Mouse (Mus musculus) limb, embryonic 13.5 days (tissue): ENCODE data around the gene Prss54. TPM values are rescaled to one million over a fixed set of nuclear protein-coding genes. Genes with fewer than 3 reads are reported as not detected.

Source experiments
- ATAC-seq: fragments of 200-750 bp; cut with Nextera tagmentation; 2 replicates; pipeline ENCODE4 v1.8.0; 2017; ENCODE audit warnings: low read depth, moderate number of reproducible peaks, moderate TSS enrichment; ENCODE audit not compliant: low FRiP score
- H3K27ac ChIP-seq: fragments of 300-500 bp; sonication (generic); 2 replicates; pipeline ENCODE4 v1.5.1; 2015; ENCODE audit warnings: inconsistent platforms, mild to moderate bottlenecking, moderate library complexity
- H3K27me3 ChIP-seq: fragments of 300-500 bp; sonication (generic); 2 replicates; pipeline ENCODE4 v1.6.1; 2015; ENCODE audit warnings: mild to moderate bottlenecking, inconsistent platforms
- H3K36me3 ChIP-seq: fragments of 300-500 bp; sonication (generic); 2 replicates; pipeline ENCODE4 v1.6.1; 2015; ENCODE audit warnings: inconsistent platforms, mild to moderate bottlenecking, moderate library complexity
- H3K4me1 ChIP-seq: fragments of 300-500 bp; sonication (generic); 2 replicates; pipeline ENCODE4 v1.6.1; 2015; ENCODE audit warnings: inconsistent platforms
- H3K4me2 ChIP-seq: fragments of 300-500 bp; sonication (generic); replicated peaks from 2 replicates; pipeline ENCODE4 v1.6.1; 2015; ENCODE audit warnings: inconsistent platforms, mild to moderate bottlenecking, moderate library complexity
- H3K4me3 ChIP-seq: fragments of 300-500 bp; sonication (generic); 2 replicates; pipeline ENCODE4 v1.5.1; 2015; ENCODE audit warnings: moderate library complexity, mild to moderate bottlenecking, inconsistent platforms
- H3K9ac ChIP-seq: fragments of 300-500 bp; sonication (generic); 2 replicates; pipeline ENCODE4 v1.6.1; 2015; ENCODE audit warnings: mild to moderate bottlenecking, inconsistent platforms
- H3K9me3 ChIP-seq: fragments of 300-500 bp; sonication (generic); 2 replicates; pipeline ENCODE4 v1.6.1; 2016; ENCODE audit warnings: inconsistent platforms
- whole genome bisulfite sequencing: fragments of 180-500 bp; shearing (Covaris S2); methylation state at CpG from one replicate; pipeline ENCODE4 v1.1.7; 2015; 5-methylcytosine and 5-hydroxymethylcytosine counted together
- polyA plus RNA-seq: library from polyadenylated mRNA; unstranded; fragments of >200 nt; fragmentation: Nextera tagmentation; extraction: Ambion mirVana; gene quantifications from 2 replicates; pipeline ENCODE4 v1.2.1, GENCODE M21; 2015

The Prss54 gene
- polyA plus RNA-seq, 1 experiment from 2014 or later: not detected

DNA sequence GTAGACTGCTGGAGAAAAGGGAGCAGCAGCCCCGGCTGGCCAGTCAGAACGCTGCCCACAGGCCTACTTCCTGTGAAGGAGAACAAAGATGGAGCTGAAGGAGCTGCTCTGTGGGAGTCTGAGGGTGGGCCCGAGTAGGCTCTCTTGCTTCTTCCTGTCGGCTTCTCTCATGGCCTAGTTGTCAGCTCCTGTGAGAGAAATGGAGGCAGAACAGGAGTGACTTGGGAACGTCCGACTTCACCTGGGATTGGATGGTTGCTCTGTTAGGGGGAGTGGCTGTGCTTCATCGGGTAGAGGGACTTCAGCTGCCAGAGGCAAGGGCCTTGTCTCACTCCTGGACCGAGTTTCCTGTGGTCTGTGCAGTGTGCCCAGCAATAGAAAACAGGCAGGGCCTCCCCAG, 28.2 kb downstream of the Prss54 start:
- Histone ChIP-seq H3K9ac (no peak overlapping the region), H3K36me3 (no peaks in the 10 kb centered on the region), H3K27me3 (no peaks in the 10 kb centered on the region), H3K4me1 (no peaks in the 10 kb centered on the region), H3K9me3 (no peaks in the 10 kb centered on the region), H3K4me3 (no peak overlapping the region), H3K4me2 (no peak overlapping the region), H3K27ac (no peak overlapping the region)
- no peak for ATAC-seq
- whole genome bisulfite sequencing: 58% methylated on average over 8 of the region's 8 CpGs

DNA sequence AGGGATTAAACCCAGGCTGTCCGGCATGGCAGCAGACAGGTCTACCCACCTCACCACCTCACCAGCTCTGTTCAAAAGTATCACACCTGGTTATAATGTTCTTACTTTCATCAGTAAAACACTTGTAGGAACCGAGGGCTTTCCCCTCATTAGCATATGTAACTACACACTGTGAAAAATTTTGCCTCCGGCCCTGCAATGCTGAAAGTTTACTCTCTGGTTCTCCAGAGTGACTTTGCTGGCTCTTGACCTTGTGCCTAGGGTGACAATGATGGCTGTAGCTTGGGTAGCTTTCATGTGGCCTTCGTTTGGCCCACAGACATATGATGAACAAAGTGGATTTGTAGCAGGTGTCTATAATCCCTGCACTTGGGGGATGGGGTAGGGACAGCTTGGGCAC, 29.2 kb downstream of the Prss54 start:
- Histone ChIP-seq H3K27ac (no peak overlapping the region), H3K4me3 (no peak overlapping the region), H3K4me2 (no peak overlapping the region), H3K4me1 (no peaks in the 10 kb centered on the region), H3K9me3 (no peaks in the 10 kb centered on the region), H3K27me3 (no peaks in the 10 kb centered on the region), H3K36me3 (no peaks in the 10 kb centered on the region), H3K9ac (no peak overlapping the region)
- ATAC-seq: no peak
- 71% methylated on average over 4 of the region's 4 CpGs for WGBS

- no peaks in the 10 kb centered on the region for H3K9me3 ChIP-seq
- H3K27me3 ChIP-seq: no peaks in the 10 kb centered on the region
- H3K27ac ChIP-seq: no peak overlapping the region
- H3K36me3 ChIP-seq: no peaks in the 10 kb centered on the region
- H3K4me2 ChIP-seq: no peak overlapping the region
- 76% methylated on average over 17 of the region's 17 CpGs for WGBS
- no peak for ATAC-seq
- no peak overlapping the region for H3K9ac ChIP-seq
- no peaks in the 10 kb centered on the region for H3K4me1 ChIP-seq
- H3K4me3 ChIP-seq: no peak overlapping the region
Observed at GRCm38 (mm10) chr8:95545815-95546214, 30.3 kb downstream of the Prss54 start.

DNA sequence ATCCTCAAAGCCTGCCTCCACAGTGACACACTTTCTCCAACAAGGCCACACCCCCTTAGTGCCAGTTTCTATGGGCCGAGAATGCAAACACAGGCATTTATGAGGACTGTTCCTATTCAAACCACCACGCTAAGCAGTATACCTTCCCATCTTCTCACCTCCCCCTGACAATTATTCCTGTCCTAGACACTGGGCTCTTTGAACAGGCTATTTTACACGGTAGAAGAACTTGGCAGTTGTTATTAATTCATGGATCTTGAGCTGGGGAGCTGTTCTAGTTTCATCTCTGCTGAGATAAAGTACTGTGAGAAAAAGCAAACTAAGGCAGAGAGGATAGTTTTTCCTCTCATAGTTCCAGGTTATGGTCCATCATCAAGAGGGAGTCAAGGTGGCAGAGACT, 33.1 kb downstream of the Prss54 start:
- 86% methylated on average over 3 of the region's 3 CpGs for WGBS
- Histone ChIP-seq H3K9ac (no peak overlapping the region), H3K27me3 (no peaks in the 10 kb centered on the region), H3K27ac (no peak overlapping the region), H3K4me3 (no peak overlapping the region), H3K9me3 (no peaks in the 10 kb centered on the region), H3K4me1 (no peaks in the 10 kb centered on the region), H3K36me3 (no peaks in the 10 kb centered on the region), H3K4me2 (no peak overlapping the region)
- ATAC-seq: no peak

- no peak for ATAC-seq
- 86% methylated on average over 6 of the region's 6 CpGs for WGBS
- H3K4me2 ChIP-seq: no peak overlapping the region
- no peaks in the 10 kb centered on the region for H3K27me3 ChIP-seq
- no peaks in the 10 kb centered on the region for H3K9me3 ChIP-seq
- no peak overlapping the region for H3K9ac ChIP-seq
- no peaks in the 10 kb centered on the region for H3K4me1 ChIP-seq
- H3K27ac ChIP-seq: no peak overlapping the region
- H3K36me3 ChIP-seq: no peaks in the 10 kb centered on the region
- no peak overlapping the region for H3K4me3 ChIP-seq
Observed at GRCm38 (mm10) chr8:95542191-95542590, 33.9 kb downstream of the Prss54 start.

DNA sequence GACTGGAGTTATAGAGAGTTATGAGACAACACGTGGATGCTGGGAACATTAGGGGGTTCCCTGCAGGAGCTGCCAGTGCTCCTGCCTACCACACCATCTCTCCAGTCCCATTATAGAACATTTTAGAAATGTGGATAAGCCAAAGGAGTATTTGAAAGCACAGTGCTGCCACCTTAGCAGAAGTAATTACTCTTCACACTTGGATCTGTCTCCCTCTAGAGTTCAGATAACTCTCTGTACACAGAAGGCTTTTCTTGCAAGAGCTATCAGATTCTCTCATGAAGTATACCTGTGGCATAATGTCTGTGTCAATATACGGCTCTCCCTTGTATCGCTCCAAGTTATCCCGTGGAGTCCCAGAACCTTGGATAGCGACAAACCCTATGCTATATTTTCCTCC, 36.7 kb downstream of the Prss54 start:
- no peak overlapping the region for H3K27ac ChIP-seq
- no peaks in the 10 kb centered on the region for H3K4me1 ChIP-seq
- H3K27me3 ChIP-seq: no peaks in the 10 kb centered on the region
- no peak overlapping the region for H3K4me3 ChIP-seq
- WGBS: 75% methylated on average over 5 of the region's 5 CpGs
- no peak overlapping the region for H3K4me2 ChIP-seq
- no peak for ATAC-seq
- H3K36me3 ChIP-seq: no peaks in the 10 kb centered on the region
- H3K9me3 ChIP-seq: no peaks in the 10 kb centered on the region
- H3K9ac ChIP-seq: no peak overlapping the region

GRCm38 (mm10) chr8:95533584-95534387, 42.4 kb downstream of the Prss54 start, which contains the start of gene Ccdc113:
Gene Ccdc113, plus strand, starts transcription at chr8:95534085.
- Histone ChIP-seq H3K9me3 (no peaks in the 10 kb centered on the region), H3K4me2 (peak within 1 kb of the TSS; percentile 78), H3K4me1 (peaks cover 8% of the 10 kb centered on the region; the same call in 1 of the 2 replicates), H3K27ac (no peak within 1 kb of the TSS), H3K27me3 (no peaks in the 10 kb centered on the region; the same call in 1 of the 2 replicates), H3K9ac (peak within 1 kb of the TSS; percentile 61), H3K4me3 (peak within 1 kb of the TSS; percentile 51), H3K36me3 (no peaks in the 10 kb centered on the region)
- WGBS: 8% methylated on average over 33 of the region's 33 CpGs
- ATAC-seq: peak; percentile 85; the same call in 1 of the 2 replicates

GRCm38 (mm10) chr8:95532206-95532605, 43.9 kb downstream of the Prss54 start:
- no peaks in the 10 kb centered on the region for H3K9me3 ChIP-seq
- 46% methylated on average over 4 of the region's 4 CpGs for WGBS
- no peaks in the 10 kb centered on the region for H3K36me3 ChIP-seq
- no peaks in the 10 kb centered on the region; the same call in 1 of the 2 replicates for H3K27me3 ChIP-seq
- ATAC-seq: no peak
- H3K4me2 ChIP-seq: no peak overlapping the region
- no peak overlapping the region for H3K9ac ChIP-seq
- H3K4me1 ChIP-seq: peaks cover 8% of the 10 kb centered on the region; the same call in 1 of the 2 replicates
- no peak overlapping the region for H3K27ac ChIP-seq
- no peak overlapping the region for H3K4me3 ChIP-seq

DNA sequence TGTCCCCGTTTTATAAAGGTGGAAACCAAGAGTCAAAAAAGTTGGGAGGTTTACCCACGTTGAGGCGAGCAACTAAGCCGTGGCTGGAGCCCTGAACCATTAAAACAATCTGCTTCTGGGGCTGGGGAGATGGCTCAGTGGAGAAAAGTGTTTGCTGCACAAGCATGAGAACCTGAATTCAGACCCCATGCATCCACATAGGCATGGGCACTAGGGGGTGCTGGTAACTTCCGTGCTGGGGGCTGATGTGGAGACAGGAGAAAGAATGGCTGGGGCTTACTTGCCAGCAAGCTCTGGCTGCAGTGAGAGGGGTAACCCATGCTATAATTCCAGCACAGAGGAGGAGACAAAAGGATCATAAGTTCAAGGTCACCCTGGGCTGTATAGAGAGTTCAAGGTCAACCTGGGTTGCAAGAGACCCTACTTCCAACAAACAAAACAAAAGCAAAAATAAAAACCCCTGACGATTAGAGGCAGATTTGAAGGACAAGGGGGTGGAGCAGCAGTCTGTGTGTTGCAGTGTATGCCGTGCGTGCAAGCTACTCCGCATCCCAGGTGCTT, 47.3 kb downstream of the Prss54 start:
- Histone ChIP-seq H3K4me3 (no peak overlapping the region), H3K27me3 (no peaks in the 10 kb centered on the region; the same call in 1 of the 2 replicates), H3K27ac (no peak overlapping the region), H3K4me2 (no peak overlapping the region), H3K9ac (no peak overlapping the region), H3K9me3 (no peaks in the 10 kb centered on the region), H3K36me3 (no peaks in the 10 kb centered on the region), H3K4me1 (0 out of 2 replicates have a peak, but pooled peaks cover 3% of the 10 kb centered on the region)
- 67% methylated on average over 9 of the region's 9 CpGs for WGBS
- no peak for ATAC-seq

DNA sequence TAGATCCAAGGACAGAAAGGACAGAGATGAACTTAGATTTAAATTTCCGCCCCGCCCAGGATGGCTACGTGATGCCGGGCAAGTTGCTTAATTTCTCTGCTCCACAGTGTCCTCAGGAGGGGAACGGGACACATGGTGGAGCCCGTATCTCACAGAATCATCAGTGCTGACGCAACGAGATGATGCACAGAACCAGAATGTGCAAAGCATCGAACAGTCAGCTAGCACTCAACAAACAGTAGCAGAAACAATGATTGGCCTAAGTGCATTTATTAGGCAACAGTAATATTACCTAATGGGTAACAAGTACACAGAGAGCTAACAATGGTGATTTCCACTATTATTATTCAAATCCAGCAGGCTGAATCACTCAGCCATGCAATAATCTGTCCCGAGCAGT, 47.9 kb downstream of the Prss54 start:
- no peak for ATAC-seq
- no peak overlapping the region for H3K27ac ChIP-seq
- 87% methylated on average over 10 of the region's 10 CpGs for whole genome bisulfite sequencing
- H3K36me3 ChIP-seq: no peaks in the 10 kb centered on the region
- H3K4me3 ChIP-seq: no peak overlapping the region
- H3K27me3 ChIP-seq: no peaks in the 10 kb centered on the region; the same call in 1 of the 2 replicates
- no peaks in the 10 kb centered on the region for H3K9me3 ChIP-seq
- no peak overlapping the region for H3K4me2 ChIP-seq
- no peaks in the 10 kb centered on the region for H3K4me1 ChIP-seq
- no peak overlapping the region for H3K9ac ChIP-seq

DNA sequence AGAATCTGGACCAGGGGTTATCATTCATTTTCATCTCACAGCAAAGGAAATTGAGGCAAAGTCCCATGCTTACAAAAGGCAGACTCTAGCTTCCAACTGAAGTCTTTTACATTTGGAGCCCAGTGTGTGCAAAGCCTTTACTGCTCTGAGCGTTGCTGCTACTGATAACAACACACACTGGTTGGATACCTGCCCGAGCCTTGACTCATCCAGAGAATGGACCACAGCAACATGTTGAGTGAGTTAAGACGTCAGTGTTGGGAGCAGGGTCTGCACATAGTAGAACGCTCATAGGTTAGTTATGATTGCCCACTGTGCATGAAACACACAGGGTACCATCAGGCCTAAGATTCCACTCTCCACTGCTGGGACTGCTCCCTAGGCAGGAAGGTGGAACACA, 52.1 kb downstream of the Prss54 start:
- Histone ChIP-seq H3K4me3 (no peak overlapping the region), H3K27ac (no peak overlapping the region), H3K4me2 (no peak overlapping the region), H3K36me3 (no peaks in the 10 kb centered on the region), H3K4me1 (no peaks in the 10 kb centered on the region), H3K27me3 (no peaks in the 10 kb centered on the region), H3K9ac (no peak overlapping the region), H3K9me3 (no peaks in the 10 kb centered on the region)
- 92% methylated on average over 4 of the region's 4 CpGs for WGBS
- no peak for ATAC-seq

DNA sequence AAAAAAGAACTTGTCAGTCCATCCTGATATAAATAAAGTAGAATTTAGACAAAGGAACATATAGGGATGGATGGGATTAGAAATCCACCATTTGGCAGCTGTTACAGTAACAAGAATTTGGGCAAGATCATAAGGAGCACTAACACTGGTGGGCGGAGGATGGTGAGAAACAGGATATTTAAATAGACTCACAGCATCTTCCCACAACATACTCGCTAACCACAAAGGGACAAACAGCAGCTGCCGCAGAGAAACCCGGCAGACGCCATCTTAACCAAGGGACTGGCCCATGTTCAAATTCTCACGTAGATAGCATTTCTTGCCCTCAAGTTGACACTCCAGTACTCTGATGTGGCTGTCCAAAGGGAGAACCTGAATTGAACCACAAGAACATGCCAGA, 59.2 kb downstream of the Prss54 start:
- Histone ChIP-seq H3K4me2 (no peak overlapping the region), H3K27me3 (no peaks in the 10 kb centered on the region), H3K27ac (no peak overlapping the region), H3K4me3 (no peak overlapping the region), H3K9ac (no peak overlapping the region), H3K36me3 (no peaks in the 10 kb centered on the region), H3K4me1 (no peaks in the 10 kb centered on the region), H3K9me3 (no peaks in the 10 kb centered on the region)
- no peak for ATAC-seq
- 81% methylated on average over 6 of the region's 6 CpGs for WGBS
